Mouse (Mus musculus): ENCODE results near the gene Tex264. TPM values are rescaled to one million over a fixed set of nuclear protein-coding genes. Genes with fewer than 3 reads are reported as not detected.

Tex264 gene
- 52.6 and 63.1 TPM in 2 replicates for total RNA-seq (2014; rRNA removed)
- 147 and 163 TPM in 2 replicates for polyA plus RNA-seq (2012; rRNA removed)

- DNase-seq (ENCODE audit: extremely low read depth, low read depth, low spot score) = peak; percentile 71
- under 1% methylated on average over 85 of the region's 86 CpGs for WGBS
- TF ChIP-seq POLR2A (IDR thresholded peaks at IDR 0.05; ENCODE audit: extremely low read depth, insufficient read depth, low read length) (peak; percentile 22; the same call in 1 of the 2 replicates), CTCF (IDR thresholded peaks at IDR 0.05; ENCODE audit: low read depth, low read length) (no peak)
- H3K27me3 ChIP-seq (ENCODE audit: control insufficient read depth, insufficient read depth, low read length) = no peaks in the 10 kb centered on the region
- peaks cover 10% of the 10 kb centered on the region for H3K4me1 ChIP-seq (ENCODE audit: control insufficient read depth, insufficient read depth, low read length)
- H3K36me3 ChIP-seq (ENCODE audit: control insufficient read depth, insufficient read depth, low read length) = peaks cover 5% of the 10 kb centered on the region
- H3K9ac ChIP-seq (ENCODE audit: low read depth, low read length) = peak within 1 kb of the TSS; percentile 95
- H3K79me2 ChIP-seq (ENCODE audit: control insufficient read depth, insufficient read depth, low read length) = no peaks in the 10 kb centered on the region
- peak within 1 kb of the TSS; percentile 93 for H3K4me3 ChIP-seq (ENCODE audit: insufficient read depth, low read depth, low read length)
- peak within 1 kb of the TSS; percentile 88 for H3K27ac ChIP-seq (replicated peaks; ENCODE audit: insufficient read depth, low read depth, low read length)
Measured at GRCm38 (mm10) chr9:106685249-106686101, at the start of gene Tex264. Tex264 (minus strand) TSS chr9:106685927.

GRCm38 (mm10) chr9:106733690-106734089, 48.0 kb upstream of the Tex264 start:
- 63% methylated on average over 2 of the region's 2 CpGs for WGBS
- peaks cover 10% of the 10 kb centered on the region for H3K4me1 ChIP-seq (ENCODE audit: control insufficient read depth, insufficient read depth, low read length)
- H3K27ac ChIP-seq (replicated peaks; ENCODE audit: insufficient read depth, low read depth, low read length) = no peak overlapping the region

GRCm38 (mm10) chr9:106729416-106729815, 43.7 kb upstream of the Tex264 start:
- Histone ChIP-seq H3K9ac (ENCODE audit: low read depth, low read length) (no peak overlapping the region), H3K36me3 (ENCODE audit: control insufficient read depth, insufficient read depth, low read length) (no peaks in the 10 kb centered on the region), H3K27me3 (ENCODE audit: control insufficient read depth, insufficient read depth, low read length) (no peaks in the 10 kb centered on the region), H3K79me2 (ENCODE audit: control insufficient read depth, insufficient read depth, low read length) (peaks cover 21% of the 10 kb centered on the region), H3K4me3 (ENCODE audit: insufficient read depth, low read depth, low read length) (no peak overlapping the region), H3K27ac (replicated peaks; ENCODE audit: insufficient read depth, low read depth, low read length) (no peak overlapping the region), H3K4me1 (ENCODE audit: control insufficient read depth, insufficient read depth, low read length) (peaks cover 18% of the 10 kb centered on the region)
- WGBS = 47% methylated on average over 2 of the region's 2 CpGs
- TF ChIP-seq CTCF (IDR thresholded peaks at IDR 0.05; ENCODE audit: low read depth, low read length) (no peak), POLR2A (IDR thresholded peaks at IDR 0.05; ENCODE audit: extremely low read depth, insufficient read depth, low read length) (no peak)
- peak; percentile 73 for DNase-seq (ENCODE audit: extremely low read depth, low read depth, low spot score)

More at GRCm38 (mm10) chr9:106733690-106734089, 48.0 kb upstream of the Tex264 start:
- TF ChIP-seq CTCF (IDR thresholded peaks at IDR 0.05; ENCODE audit: low read depth, low read length) (no peak), POLR2A (IDR thresholded peaks at IDR 0.05; ENCODE audit: extremely low read depth, insufficient read depth, low read length) (no peak)
- Histone ChIP-seq H3K79me2 (ENCODE audit: control insufficient read depth, insufficient read depth, low read length) (peaks cover 23% of the 10 kb centered on the region), H3K27me3 (ENCODE audit: control insufficient read depth, insufficient read depth, low read length) (no peaks in the 10 kb centered on the region), H3K4me3 (ENCODE audit: insufficient read depth, low read depth, low read length) (no peak overlapping the region), H3K36me3 (ENCODE audit: control insufficient read depth, insufficient read depth, low read length) (no peaks in the 10 kb centered on the region), H3K9ac (ENCODE audit: low read depth, low read length) (no peak overlapping the region)
- DNase-seq (ENCODE audit: extremely low read depth, low read depth, low spot score) = no peak

- H3K79me2 ChIP-seq (ENCODE audit: control insufficient read depth, insufficient read depth, low read length) = peaks cover 18% of the 10 kb centered on the region
- H3K4me1 ChIP-seq (ENCODE audit: control insufficient read depth, insufficient read depth, low read length) = peaks cover 27% of the 10 kb centered on the region
- peak overlapping the region; percentile 94 for H3K27ac ChIP-seq (replicated peaks; ENCODE audit: insufficient read depth, low read depth, low read length)
- TF ChIP-seq CTCF (IDR thresholded peaks at IDR 0.05; ENCODE audit: low read depth, low read length) (no peak), POLR2A (IDR thresholded peaks at IDR 0.05; ENCODE audit: extremely low read depth, insufficient read depth, low read length) (no peak)
- no peak overlapping the region for H3K9ac ChIP-seq (ENCODE audit: low read depth, low read length)
- 29% methylated on average over 1 of the region's 1 CpGs for WGBS
- H3K36me3 ChIP-seq (ENCODE audit: control insufficient read depth, insufficient read depth, low read length) = peaks cover 3% of the 10 kb centered on the region
- H3K27me3 ChIP-seq (ENCODE audit: control insufficient read depth, insufficient read depth, low read length) = no peaks in the 10 kb centered on the region
- peak; percentile 82 for DNase-seq (ENCODE audit: extremely low read depth, low read depth, low spot score)
- H3K4me3 ChIP-seq (ENCODE audit: insufficient read depth, low read depth, low read length) = no peak overlapping the region
Measured at GRCm38 (mm10) chr9:106726891-106727290, 41.2 kb upstream of the Tex264 start.

- Histone ChIP-seq H3K79me2 (ENCODE audit: control insufficient read depth, insufficient read depth, low read length) (peaks cover 13% of the 10 kb centered on the region), H3K4me1 (ENCODE audit: control insufficient read depth, insufficient read depth, low read length) (peaks cover 26% of the 10 kb centered on the region), H3K4me3 (ENCODE audit: insufficient read depth, low read depth, low read length) (no peak overlapping the region), H3K9ac (ENCODE audit: low read depth, low read length) (no peak overlapping the region), H3K27me3 (ENCODE audit: control insufficient read depth, insufficient read depth, low read length) (no peaks in the 10 kb centered on the region), H3K36me3 (ENCODE audit: control insufficient read depth, insufficient read depth, low read length) (peaks cover 8% of the 10 kb centered on the region), H3K27ac (replicated peaks; ENCODE audit: insufficient read depth, low read depth, low read length) (peak overlapping the region; percentile 53)
- WGBS = 30% methylated on average over 2 of the region's 2 CpGs
- TF ChIP-seq CTCF (IDR thresholded peaks at IDR 0.05; ENCODE audit: low read depth, low read length) (no peak), POLR2A (IDR thresholded peaks at IDR 0.05; ENCODE audit: extremely low read depth, insufficient read depth, low read length) (no peak)
- DNase-seq (ENCODE audit: extremely low read depth, low read depth, low spot score) = peak; percentile 84
Measured at GRCm38 (mm10) chr9:106725435-106725834, 39.7 kb upstream of the Tex264 start.
